Mouse (Mus musculus) embryonic stem cell, embryonic (primary cell): ENCODE measurements around the gene Gpx2.

ENCODE experiments used
- CTCF ChIA-PET, 4 experiments: fragments of 300-600 bp in 2 of 4; fragments of 350-600 bp in 2 of 4; sonication (Branson Sonifier 250); formaldehyde crosslinking; loops; one replicate each; lab custom pipeline; 2022; ENCODE audit warnings: inconsistent platforms in 2 of 4; lab: Charles Lee
- POLR2A ChIA-PET, 4 experiments: fragments of 300-600 bp in 2 of 4; fragments of 350-600 bp in 2 of 4; sonication (Branson Sonifier 250); formaldehyde crosslinking; loops; one replicate each; lab custom pipeline; 2022; ENCODE audit warnings: antibody characterized with exemption in 4 of 4, inconsistent platforms in 1 of 4; lab: Charles Lee

The Gpx2 gene

GRCm38 (mm10) chr12:76795350-76795749 is at the start of gene Gpx2:
Gene Gpx2 (minus strand): TSS chr12:76795554.
- CTCF ChIA-PET: interaction anchor here in 2 of 4 experiments (0.9 to 1.8 kb wide), 2 partner anchors 9 kb away, joined by 3 to 6 read pairs; no protein-coding TSS in a partner anchor
- POLR2A ChIA-PET: interaction anchor here in 2 of 4 experiments (0.8 to 2.1 kb wide), 16 partner anchors 9 to 442 kb away, joined by 3 to 10 read pairs (median 3); partner anchors contain the start of gene Fut8 (in 1 of the 2)

GRCm38 (mm10) chr12:76844346-76845061 is 49.1 kb upstream of the Gpx2 start:
- ChIA-PET CTCF (no interaction called here), POLR2A (interaction anchor here in 1 of 4 experiments (0.6 to 1.2 kb wide), 6 partner anchors 8 to 317 kb away, joined by 3 to 5 read pairs (median 4); no protein-coding TSS in a partner anchor)

- CTCF ChIA-PET: interaction anchor here in 3 of 4 experiments (0.8 to 1.5 kb wide), 4 partner anchors 11 to 39 kb away, joined by 3 to 4 read pairs (median 3); no protein-coding TSS in a partner anchor
- POLR2A ChIA-PET: interaction anchor here in 3 of 4 experiments (0.6 to 6.2 kb wide), 27 partner anchors 13 to 352 kb away, joined by 3 to 122 read pairs (median 3); partner anchors contain the start of gene Max (in 2 of the 3)
Measured at GRCm38 (mm10) chr12:76840081-76840480, 44.7 kb upstream of the Gpx2 start.

DNA sequence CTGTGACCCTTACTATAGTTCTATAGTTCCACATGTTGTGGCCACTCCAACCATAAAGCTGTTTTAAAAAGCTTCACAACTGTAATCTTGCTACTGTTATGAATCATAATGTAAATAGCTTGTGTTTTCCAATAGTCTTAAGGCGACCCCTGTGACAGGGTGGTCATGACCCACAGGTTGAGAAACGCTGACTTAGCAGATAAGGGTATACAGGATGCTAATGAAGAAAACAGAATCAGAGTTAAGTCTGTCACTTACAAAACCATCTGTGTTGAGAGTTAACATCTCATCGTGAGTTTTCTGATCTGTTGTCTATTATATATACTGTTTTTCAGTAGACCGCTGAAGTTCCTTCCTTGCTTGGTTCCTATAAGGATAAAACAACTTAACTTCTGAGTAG is 43.9 kb upstream of the Gpx2 start:
- ChIA-PET CTCF (interaction anchor here in 1 of 4 experiments (1.5 kb wide), 1 partner anchor 40 kb away, joined by 4 read pairs; no protein-coding TSS in a partner anchor), POLR2A (interaction anchor here in 3 of 4 experiments (0.6 to 6.2 kb wide), 15 partner anchors 12 to 352 kb away, joined by 3 to 122 read pairs (median 4); no protein-coding TSS in a partner anchor)

GRCm38 (mm10) chr12:76837844-76838650 is 42.7 kb upstream of the Gpx2 start:
- CTCF ChIA-PET: interaction anchor here (0.6 to 2.6 kb wide), 53 partner anchors 9 to 837 kb away, joined by 3 to 35 read pairs (median 5); partner anchors contain the start of gene Max (in 2 of the 4)
- POLR2A ChIA-PET: interaction anchor here in 3 of 4 experiments (0.6 to 6.2 kb wide), 76 partner anchors 9 to 434 kb away, joined by 3 to 122 read pairs (median 5); partner anchors contain the start of genes Max (in 2 of the 3), Rab15 (in 2 of the 3), Gpx2 (in 1 of the 3) and Hspa2 (in 1 of the 3)

DNA sequence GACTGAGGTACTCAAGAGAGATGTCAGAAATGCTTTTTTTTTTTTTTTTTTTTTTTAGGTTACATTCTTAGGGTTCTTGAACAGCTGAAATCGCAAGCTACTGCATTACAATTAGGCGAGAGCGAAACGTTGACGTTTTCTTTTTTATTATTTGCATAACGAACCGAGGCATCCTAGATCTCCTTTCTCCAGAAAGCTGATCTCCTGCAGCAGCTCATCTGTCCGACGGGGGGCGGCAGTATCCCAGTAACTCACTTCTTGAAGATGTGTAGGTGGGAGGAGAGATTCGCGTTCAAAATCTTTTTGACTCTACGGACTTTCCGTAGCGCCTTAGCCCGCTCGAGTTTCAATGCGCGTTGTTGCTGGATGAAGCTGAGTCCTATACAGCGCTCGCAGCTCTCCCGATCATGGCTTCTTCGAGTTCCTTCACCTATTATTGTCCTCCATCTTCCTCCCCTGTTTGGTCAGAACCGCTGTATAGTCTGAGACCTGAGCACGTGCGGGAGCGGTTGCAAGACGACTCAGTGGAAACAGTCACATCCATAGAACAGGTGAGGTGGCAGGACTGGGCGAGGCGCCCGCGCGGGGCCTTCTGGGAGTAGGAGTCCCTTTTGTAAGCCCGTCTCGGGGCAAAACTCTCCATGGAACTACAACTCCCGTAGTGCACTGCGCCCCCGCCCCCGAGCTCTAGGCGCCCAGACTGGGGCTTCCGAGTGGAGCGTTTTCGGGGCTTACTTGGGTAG is 41.9 kb upstream of the Gpx2 start:
- POLR2A ChIA-PET: interaction anchor here (0.6 to 6.2 kb wide), 95 partner anchors 9 to 829 kb away, joined by 3 to 122 read pairs (median 5); partner anchors contain the start of genes Max (in 3 of the 4), Rab15 (in 3 of the 4), Gpx2 (in 1 of the 4) and Hspa2 (in 1 of the 4)

DNA sequence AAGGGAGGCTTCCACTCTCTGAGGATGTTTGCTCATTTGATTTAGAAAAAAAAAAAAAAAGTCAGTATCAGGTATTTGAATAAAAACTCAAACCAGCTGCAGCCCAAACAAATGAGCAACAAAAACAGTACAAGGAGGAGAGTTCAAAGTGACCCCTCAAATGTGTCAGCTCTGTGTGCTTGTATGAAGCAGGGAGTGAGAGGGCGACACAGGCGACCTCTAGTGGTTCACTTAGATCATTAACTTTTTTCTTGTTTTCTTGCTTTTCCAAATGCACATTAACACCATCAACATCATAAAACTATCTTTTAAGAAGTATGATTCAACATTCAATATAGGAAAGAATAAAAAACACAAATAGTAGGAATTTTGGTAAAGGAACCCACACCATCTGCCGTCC is 37.4 kb upstream of the Gpx2 start:
- CTCF ChIA-PET: interaction anchor here (0.6 to 2.1 kb wide), 25 partner anchors 9 to 1315 kb away, joined by 3 to 11 read pairs (median 4); partner anchors contain the start of genes Max (in 1 of the 4) and Rab15 (in 1 of the 4)
- POLR2A ChIA-PET: interaction anchor here in 3 of 4 experiments (0.5 to 1.2 kb wide), 7 partner anchors 10 to 127 kb away, joined by 3 to 7 read pairs (median 3); partner anchors contain the start of gene Rab15 (in 1 of the 3)

More for the DNA sequence above, 41.9 kb upstream of the Gpx2 start:
- CTCF ChIA-PET: interaction anchor here (0.5 to 2.6 kb wide), 77 partner anchors 9 to 944 kb away, joined by 3 to 35 read pairs (median 4); partner anchors contain the start of gene Max (in 2 of the 4)

DNA sequence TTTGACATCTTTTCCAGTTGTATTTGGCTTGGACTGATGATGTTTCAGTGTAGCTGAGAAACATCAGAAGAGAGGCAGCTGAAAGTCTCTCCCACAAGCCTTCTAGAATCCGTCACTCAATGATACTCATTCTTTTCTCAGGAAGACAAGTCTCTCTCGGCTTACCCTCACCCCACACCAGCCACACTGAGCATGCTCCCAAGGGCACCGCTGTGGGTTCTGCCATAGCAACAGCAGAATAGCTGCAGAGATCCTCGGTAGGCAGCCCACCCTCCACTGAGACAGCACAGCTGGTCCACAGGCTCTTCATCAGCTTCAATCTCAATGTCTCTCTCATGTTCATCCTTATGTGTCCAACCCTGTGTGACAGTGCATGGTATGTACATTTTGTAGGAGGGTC is 29.9 kb upstream of the Gpx2 start:
- POLR2A ChIA-PET: interaction anchor here in 3 of 4 experiments (0.7 to 4.4 kb wide), 3 partner anchors 12 to 51 kb away, joined by 3 to 27 read pairs (median 14); no protein-coding TSS in a partner anchor
- CTCF ChIA-PET: interaction anchor here (0.6 to 2.2 kb wide), 6 partner anchors 7 to 176 kb away, joined by 3 to 6 read pairs (median 4); no protein-coding TSS in a partner anchor

DNA sequence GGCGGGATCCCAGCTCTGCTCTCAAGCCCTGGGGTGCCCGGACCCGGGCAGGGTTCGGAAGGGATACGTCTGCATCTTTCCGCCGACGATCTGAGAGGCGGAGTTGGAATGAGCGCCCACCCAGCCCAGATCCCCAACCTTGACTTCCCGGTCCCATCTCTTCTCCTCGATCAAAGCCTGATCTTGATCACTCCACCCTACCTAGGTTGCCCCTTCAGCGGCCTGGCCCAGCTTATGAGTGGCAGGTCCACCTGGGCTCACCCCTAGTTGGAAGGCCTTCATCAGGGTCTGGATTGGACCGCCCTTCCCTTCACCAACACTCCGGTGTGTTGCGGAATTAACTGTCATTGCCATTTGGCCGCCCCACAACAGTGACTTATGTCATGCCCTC is 27.3 kb upstream of the Gpx2 start, which contains the start of gene Rab15:
Rab15 (minus strand) TSS at position 258 of the 391 bp plus-strand sequence.
- CTCF ChIA-PET: interaction anchor here in 1 of 4 experiments (1.3 kb wide), 1 partner anchor 10 kb away, joined by 7 read pairs; no protein-coding TSS in a partner anchor
- POLR2A ChIA-PET: interaction anchor here in 3 of 4 experiments (0.6 to 1.6 kb wide), 11 partner anchors 9 to 189 kb away, joined by 3 to 6 read pairs (median 4); no protein-coding TSS in a partner anchor

- POLR2A ChIA-PET: interaction anchor here in 3 of 4 experiments (0.6 to 1.6 kb wide), 14 partner anchors 9 to 189 kb away, joined by 3 to 6 read pairs (median 4); no protein-coding TSS in a partner anchor
- CTCF ChIA-PET: interaction anchor here in 1 of 4 experiments (1.3 kb wide), 1 partner anchor 11 kb away, joined by 7 read pairs; no protein-coding TSS in a partner anchor
Measured at GRCm38 (mm10) chr12:76822002-76822650, 26.8 kb upstream of the Gpx2 start.

DNA sequence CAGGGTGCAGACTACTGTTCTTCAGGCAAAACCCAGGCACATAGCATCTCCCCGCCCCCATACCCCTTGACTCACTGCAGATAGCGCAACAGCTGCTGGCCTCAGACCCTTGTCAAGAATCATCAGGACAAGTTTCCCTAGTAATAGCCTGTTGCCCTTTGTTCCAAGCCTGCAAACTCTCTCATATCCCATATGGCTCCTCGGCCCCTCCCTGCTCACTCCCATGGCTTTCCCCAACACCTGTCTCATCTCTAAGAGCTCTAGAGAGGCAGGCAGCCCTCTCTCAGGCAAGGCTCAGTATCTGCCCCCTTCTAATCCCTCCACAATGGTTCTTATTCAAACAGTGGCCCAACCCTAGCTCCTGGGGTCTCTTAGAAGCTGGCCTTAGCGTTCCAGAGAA is 25.3 kb upstream of the Gpx2 start:
- ChIA-PET CTCF (interaction anchor here in 2 of 4 experiments (0.6 kb wide), 2 partner anchors 449 to 984 kb away, joined by 3 to 7 read pairs; no protein-coding TSS in a partner anchor), POLR2A (interaction anchor here in 1 of 4 experiments (1.4 kb wide), 1 partner anchor 27 kb away, joined by 3 read pairs; no protein-coding TSS in a partner anchor)

DNA sequence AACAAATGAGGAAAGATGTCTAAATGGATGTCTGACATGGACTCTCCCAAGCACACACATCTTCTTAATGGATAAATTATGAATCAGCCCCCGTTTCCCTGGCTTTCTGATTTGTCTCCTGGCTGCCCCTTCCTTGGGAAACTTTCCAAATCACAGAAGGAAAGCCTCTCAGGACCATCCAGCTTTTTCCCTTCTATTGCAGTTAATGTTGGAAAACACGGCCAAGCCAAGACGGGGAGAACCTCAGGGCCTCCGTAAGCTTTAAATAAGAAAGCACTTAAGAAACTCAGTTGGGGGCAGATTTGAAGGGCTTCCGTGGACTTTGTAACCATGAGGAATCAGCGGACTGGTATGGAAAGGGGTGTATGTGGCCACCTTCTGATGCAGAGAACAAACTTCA is 24.5 kb upstream of the Gpx2 start:
- CTCF ChIA-PET: no interaction called here
- POLR2A ChIA-PET: interaction anchor here in 2 of 4 experiments (0.6 to 3.0 kb wide), 6 partner anchors 8 to 142 kb away, joined by 3 to 13 read pairs (median 3); partner anchors contain the start of gene Max (in 1 of the 2)

- CTCF ChIA-PET: interaction anchor here in 1 of 4 experiments (1.2 kb wide), 1 partner anchor 181 kb away, joined by 3 read pairs; no protein-coding TSS in a partner anchor
- POLR2A ChIA-PET: interaction anchor here in 2 of 4 experiments (0.6 to 3.5 kb wide), 8 partner anchors 9 to 139 kb away, joined by 3 to 29 read pairs (median 4); partner anchors contain the start of gene Gpx2 (in 1 of the 2)
Measured at GRCm38 (mm10) chr12:76818908-76819307, 23.6 kb upstream of the Gpx2 start.

GRCm38 (mm10) chr12:76818120-76818519 is 22.8 kb upstream of the Gpx2 start:
- POLR2A ChIA-PET: interaction anchor here in 3 of 4 experiments (0.6 to 3.5 kb wide), 20 partner anchors 8 to 478 kb away, joined by 3 to 29 read pairs (median 4); partner anchors contain the start of genes Gpx2 (in 2 of the 3), Hspa2 (in 1 of the 3) and Max (in 1 of the 3)

GRCm38 (mm10) chr12:76817176-76817575 is 21.8 kb upstream of the Gpx2 start:
- ChIA-PET CTCF (interaction anchor here in 2 of 4 experiments (0.6 to 1.7 kb wide), 4 partner anchors 13 to 234 kb away, joined by 3 to 4 read pairs (median 4); no protein-coding TSS in a partner anchor), POLR2A (interaction anchor here in 3 of 4 experiments (0.7 to 3.5 kb wide), 16 partner anchors 10 to 413 kb away, joined by 3 to 29 read pairs (median 5); partner anchors contain the start of genes Gpx2 (in 1 of the 3) and Hspa2 (in 1 of the 3))

More at GRCm38 (mm10) chr12:76818120-76818519, 22.8 kb upstream of the Gpx2 start:
- CTCF ChIA-PET: interaction anchor here in 2 of 4 experiments (1.0 to 1.7 kb wide), 4 partner anchors 14 to 182 kb away, joined by 3 to 4 read pairs (median 4); no protein-coding TSS in a partner anchor
